8 mouse cellular contexts compared by ENCODE assay signal in the genomic region with DNA sequence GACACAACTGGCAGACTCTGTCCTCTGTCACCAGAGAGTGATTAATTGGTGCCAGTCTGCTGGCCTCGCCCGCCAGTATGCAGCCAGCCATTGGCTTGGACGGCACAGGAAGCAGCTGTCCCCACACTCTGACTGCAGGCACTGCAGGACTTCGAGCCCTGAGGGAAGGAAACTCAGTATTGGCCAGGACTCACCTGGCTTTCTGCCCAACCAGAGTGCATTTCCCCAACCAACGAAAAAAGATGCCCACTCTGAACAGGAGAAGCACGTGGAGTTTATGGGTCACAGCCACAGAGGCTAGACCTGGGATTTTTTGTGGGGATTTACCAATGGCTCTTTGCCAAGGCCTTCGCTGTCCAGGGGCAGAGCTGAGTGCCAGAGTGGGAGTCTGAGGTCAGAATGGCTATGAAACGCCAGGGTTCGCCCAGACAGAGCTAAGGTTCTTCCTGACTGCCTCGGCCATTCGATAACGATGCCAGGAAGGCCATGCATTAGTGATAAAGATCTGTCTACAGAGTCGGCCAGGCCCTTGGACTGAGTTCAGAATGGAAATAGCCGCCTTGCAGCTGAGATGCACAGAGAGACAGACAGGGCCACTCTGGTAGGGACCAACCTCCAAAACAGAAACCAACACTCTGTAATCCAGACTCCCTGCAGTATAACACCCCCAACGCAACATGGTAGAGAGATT.
DNase-seq lines count a peak whose midpoint lies in the region; ATAC-seq and TF ChIP-seq lines count a peak whose summit lies in the region.

No protein-coding gene starts in this region.

- H3K9me3 ChIP-seq in intestine, postnatal 0 days (ENCODE audit: control insufficient read depth): no peaks in the 10 kb centered on the region
- no peaks in the 10 kb centered on the region for H3K9me3 ChIP-seq in liver, embryonic 13.5 days (replicated peaks)

- peak; percentile 97 for ATAC-seq in intestine, postnatal 0 days
- peak; percentile 55 for ATAC-seq in liver, embryonic 13.5 days (ENCODE audit: low read depth)

- 0 out of 2 replicates have a peak overlapping the region, but pooled peaks have one; percentile 9 for H3K4me2 ChIP-seq in intestine, postnatal 0 days (replicated peaks; ENCODE audit: low read depth)
- peak overlapping the region; percentile 8; the same call in 1 of the 2 replicates for H3K4me2 ChIP-seq in liver, embryonic 13.5 days

- no peak overlapping the region for H3K9ac ChIP-seq in intestine, postnatal 0 days (ENCODE audit: low read depth, low read length)
- H3K9ac ChIP-seq in liver, embryonic 13.5 days: no peak overlapping the region

- 35% methylated on average over 15 of the region's 15 CpGs for WGBS in intestine, postnatal 0 days
- 42% methylated on average over 15 of the region's 15 CpGs for WGBS in liver, embryonic 13.5 days (ENCODE audit: insufficient replicate concordance)

- H3K27me3 ChIP-seq in intestine, postnatal 0 days (replicated peaks; ENCODE audit: control insufficient read depth, insufficient read depth, low read length): no peaks in the 10 kb centered on the region
- no peaks in the 10 kb centered on the region for H3K27me3 ChIP-seq in liver, embryonic 13.5 days

- no peaks in the 10 kb centered on the region for H3K36me3 ChIP-seq in intestine, postnatal 0 days (ENCODE audit: control insufficient read depth, insufficient read depth)
- no peaks in the 10 kb centered on the region for H3K36me3 ChIP-seq in liver, embryonic 13.5 days

- peak; percentile 23 for DNase-seq in layer of hippocampus, adult 11-12 months (ENCODE audit: low spot score)
- DNase-seq in layer of hippocampus, adult 9-10 months (ENCODE audit: low spot score): no peak
- DNase-seq in cerebellum, adult 18-20 months: peak; percentile 66 to 69
- DNase-seq in heart, adult 18-20 months: peak; percentile 84 to 87
- DNase-seq in liver, embryonic 13.5 days: no peak
- peak; percentile 29 for DNase-seq in ovary, postnatal 10 days (ENCODE audit: low spot score)
- DNase-seq in spleen, adult 18-20 months: no peak

- no peak overlapping the region for H3K4me3 ChIP-seq in intestine, postnatal 0 days (ENCODE audit: low read depth, low read length)
- H3K4me3 ChIP-seq in liver, embryonic 13.5 days (replicated peaks): no peak overlapping the region

- TF ChIP-seq CTCF in intestine, postnatal 0 days (IDR thresholded peaks at IDR 0.05; ENCODE audit: low read depth): no peak

- no peak overlapping the region for H3K27ac ChIP-seq in intestine, postnatal 0 days (ENCODE audit: low read depth, low read length)
- H3K27ac ChIP-seq in liver, embryonic 13.5 days: no peak overlapping the region

- H3K4me1 ChIP-seq in intestine, postnatal 0 days (replicated peaks; ENCODE audit: control insufficient read depth, insufficient read depth, low read length): 0 out of 2 replicates have a peak, but pooled peaks cover 4% of the 10 kb centered on the region
- peaks cover 29% of the 10 kb centered on the region for H3K4me1 ChIP-seq in liver, embryonic 13.5 days (replicated peaks)

Comparison
In these comparisons a context has a peak if more than half of its experiments do, and no peak if none do; other contexts are left out.
1. DNase-seq: peak in layer of hippocampus, adult 11-12 months (single experiment), cerebellum, adult 18-20 months (2 of 2), heart, adult 18-20 months (2 of 2) and ovary, postnatal 10 days (single experiment); none in layer of hippocampus, adult 9-10 months (single experiment), liver, embryonic 13.5 days (single experiment) and spleen, adult 18-20 months (0 of 2).